In the genomic region with DNA sequence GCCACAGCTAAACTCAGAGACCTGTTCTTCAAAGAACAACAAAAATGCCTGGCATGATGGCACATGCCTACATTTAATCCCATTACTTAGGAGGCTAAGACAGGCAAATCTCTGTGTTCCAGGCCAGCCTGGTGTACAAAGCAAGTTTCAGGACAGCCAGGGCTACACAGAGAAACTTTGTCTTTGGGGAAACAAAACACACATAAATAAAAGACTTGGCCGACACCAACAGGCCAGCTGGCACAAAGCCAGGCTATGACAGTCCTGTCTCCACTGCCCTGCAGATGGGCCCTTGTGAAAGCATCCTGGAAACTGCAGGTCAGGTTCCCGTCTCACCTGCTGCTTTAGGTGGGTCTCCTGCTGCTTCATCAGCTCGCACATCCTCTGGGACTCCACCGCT, we compare ENCODE assay signal across 14 mouse cellular contexts. TPM values are rescaled to one million over a fixed set of nuclear protein-coding genes. Genes with fewer than 3 reads are reported as not detected.
A peak's percentile ranks its signal among the peaks of the same experiment; 100 is the strongest.
DNase-seq lines count a peak whose midpoint lies in the region; ATAC-seq lines count a peak whose summit lies in the region.
"Had no signal": no experiment of that assay in that cellular context is flagged by ENCODE, and none has a peak within 500 bp of the region (broad histone marks: within the 10 kb centered on the region; RNA-seq: fewer than 3 reads in every experiment).

No protein-coding gene starts in this region.

- DNase-seq in cerebellum, adult 9-11 months, result peak; percentile 50
- DNase-seq in cerebellum, adult 9-10 months, result no peak
- DNase-seq in kidney, postnatal 25 days, result peak; percentile 75 to 77
- DNase-seq in NIH3T3 (ENCODE audit: low read depth), result peak; percentile 33
- DNase-seq in cerebellum, postnatal 25 days, result peak; percentile 48 to 71
- no peak for DNase-seq in testis, postnatal 14 days (ENCODE audit: low spot score)
- no peak for DNase-seq in right cerebral cortex, postnatal 25 days
- DNase-seq: retina, postnatal 1 day had no signal

- H3K36me3 ChIP-seq in kidney, embryonic 16.5 days (ENCODE audit: insufficient read depth, low read length), result peaks cover 94% of the 10 kb centered on the region

- H3K9ac ChIP-seq in kidney, embryonic 16.5 days (replicated peaks; ENCODE audit: low read length), result no peak overlapping the region
- H3K9ac ChIP-seq: midbrain, embryonic 13.5 days; neural tube, embryonic 13.5 days had no signal

- no peaks in the 10 kb centered on the region for H3K9me3 ChIP-seq in kidney, embryonic 16.5 days (ENCODE audit: low read length)
- H3K9me3 ChIP-seq: heart, embryonic 10.5 days; hindbrain, embryonic 10.5 days; midbrain, embryonic 13.5 days; neural tube, embryonic 13.5 days had no signal

- H3K4me1 ChIP-seq in kidney, embryonic 16.5 days (ENCODE audit: insufficient read depth, low read length), result peaks cover under 1% of the 10 kb centered on the region; the same call in 1 of the 2 replicates
- H3K4me1 ChIP-seq: heart, embryonic 10.5 days had no signal

- H3K27ac ChIP-seq in kidney, embryonic 16.5 days (ENCODE audit: low read length), result no peak overlapping the region
- H3K27ac ChIP-seq: heart, embryonic 10.5 days; hindbrain, embryonic 10.5 days; kidney, postnatal 0 days; midbrain, embryonic 13.5 days; neural tube, embryonic 13.5 days had no signal

- H3K27me3 ChIP-seq in kidney, embryonic 16.5 days (ENCODE audit: insufficient read depth, low read length), result no peaks in the 10 kb centered on the region
- H3K27me3 ChIP-seq: midbrain, embryonic 13.5 days; neural tube, embryonic 13.5 days had no signal

- no peak overlapping the region for H3K4me3 ChIP-seq in kidney, embryonic 16.5 days (ENCODE audit: low read length)
- H3K4me3 ChIP-seq: heart, embryonic 10.5 days; hindbrain, embryonic 10.5 days; midbrain, embryonic 13.5 days; neural tube, embryonic 13.5 days had no signal

- no peak overlapping the region for H3K4me2 ChIP-seq in kidney, embryonic 16.5 days (replicated peaks; ENCODE audit: low read depth, low read length)
- H3K4me2 ChIP-seq: midbrain, embryonic 13.5 days; neural tube, embryonic 13.5 days had no signal

- 71% methylated on average over 4 of the region's 4 CpGs for WGBS in kidney, embryonic 16.5 days

- no peak for ATAC-seq in kidney, embryonic 16.5 days (ENCODE audit: low FRiP score, low TSS enrichment)
- ATAC-seq: midbrain, embryonic 13.5 days had no signal

RNA-seq across cellular contexts. Expression of gene Ccdc28b, which starts 7.2 kb away (rescaled TPM):
- 64.1 and 71.7 TPM in 2 replicates for polyA plus RNA-seq in kidney, embryonic 16.5 days (2015; fragmentation: Nextera tagmentation; extraction: Ambion mirVana)

RNA-seq across cellular contexts. Expression of gene Txlna, which starts 9.9 kb away (rescaled TPM):
- 89.5 and 94.4 TPM in 2 replicates for polyA plus RNA-seq in kidney, embryonic 16.5 days (2015; fragmentation: Nextera tagmentation; extraction: Ambion mirVana)

RNA-seq across cellular contexts. Expression of gene Iqcc, which starts 12.0 kb away (rescaled TPM):
- 34.8 and 38.2 TPM in 2 replicates for polyA plus RNA-seq in kidney, embryonic 16.5 days (2015; fragmentation: Nextera tagmentation; extraction: Ambion mirVana)

RNA-seq across cellular contexts. Expression of gene Dcdc2b, which starts 16.9 kb away (rescaled TPM):
- polyA plus RNA-seq in kidney, embryonic 16.5 days (2015; fragmentation: Nextera tagmentation; extraction: Ambion mirVana), result 2.6 and 3.2 TPM in 2 replicates

RNA-seq across cellular contexts. Expression of gene Tmem234, which starts 30.5 kb away (rescaled TPM):
- polyA plus RNA-seq in kidney, embryonic 16.5 days (2015; fragmentation: Nextera tagmentation; extraction: Ambion mirVana), result 216 and 221 TPM in 2 replicates

Comparison
In these comparisons a context has a peak if more than half of its experiments do, and no peak if none do; other contexts are left out.
1. DNase-seq: peak in cerebellum, adult 9-11 months (single experiment), kidney, postnatal 25 days (2 of 2), NIH3T3 (single experiment) and cerebellum, postnatal 25 days (2 of 2); none in cerebellum, adult 9-10 months (single experiment), testis, postnatal 14 days (single experiment) and right cerebral cortex, postnatal 25 days (single experiment).